Mouse (Mus musculus) small intestine, adult 2 months (tissue): ENCODE measurements around the gene Ccdc54. TPM values are rescaled to one million over a fixed set of nuclear protein-coding genes. Genes with fewer than 3 reads are reported as not detected.

ENCODE experiments used
- H3K27ac ChIP-seq: fragments of 200-500 bp; 2 replicates; pipeline ENCODE4 v1.5.1; 2012; ENCODE audit warnings: low read depth, low read length, control low read depth, inconsistent platforms; ENCODE audit not compliant: insufficient read depth
- H3K27me3 ChIP-seq: fragments of 200-500 bp; 2 replicates; pipeline ENCODE4 v1.6.1; 2012; ENCODE audit warnings: mild to moderate bottlenecking, moderate library complexity, low read length, inconsistent platforms; ENCODE audit not compliant: control insufficient read depth, insufficient read depth
- H3K36me3 ChIP-seq: fragments of 200-500 bp; 2 replicates; pipeline ENCODE4 v1.6.1; 2012; ENCODE audit warnings: mild to moderate bottlenecking, low read length, control low read depth, inconsistent platforms; ENCODE audit not compliant: control insufficient read depth, insufficient read depth
- H3K4me1 ChIP-seq: fragments of 200-500 bp; 2 replicates; pipeline ENCODE4 v1.6.1; 2012; ENCODE audit warnings: low read length, inconsistent platforms, mixed read lengths; ENCODE audit not compliant: control insufficient read depth, insufficient read depth, insufficient read length
- H3K4me3 ChIP-seq: fragments of 200-500 bp; 2 replicates; pipeline ENCODE4 v1.5.1; 2012; ENCODE audit warnings: low read depth, mild to moderate bottlenecking, control low read depth, inconsistent platforms, low read length, moderate library complexity
- CTCF ChIP-seq: fragments of 200-500 bp; IDR thresholded peaks from 2 replicates; pipeline ENCODE4 v1.5.1; 2012; ENCODE audit warnings: low read depth, mild to moderate bottlenecking, control low read depth, inconsistent platforms, low read length, moderate library complexity, mixed read lengths; ENCODE audit not compliant: insufficient replicate concordance, insufficient read length; ENCODE audit errors: extremely low read depth
- POLR2A ChIP-seq: fragments of 200-500 bp; IDR thresholded peaks from 2 replicates; pipeline ENCODE4 v1.6.1; 2012; ENCODE audit warnings: low read depth, mild to moderate bottlenecking, control low read depth, inconsistent platforms, low read length, moderate library complexity
- WGBS: fragments of 180-500 bp; shearing (Covaris S2); methylation state at CpG from one replicate; pipeline ENCODE4 v1.1.7; 2018; 5-methylcytosine and 5-hydroxymethylcytosine counted together
- polyA plus RNA-seq: library from polyadenylated mRNA; depleted of rRNA; stranded (reverse); fragments of >200 nt; gene quantifications from 2 replicates; pipeline ENCODE4 v1.2.3, GENCODE M21; 2012; rRNA removed

The Ccdc54 gene
- polyA plus RNA-seq, 1 experiment: not detected

- no peaks in the 10 kb centered on the region for H3K27me3 ChIP-seq
- H3K36me3 ChIP-seq: no peaks in the 10 kb centered on the region
- no peak overlapping the region for H3K4me3 ChIP-seq
- TF ChIP-seq CTCF (no peak), POLR2A (no peak)
- no peaks in the 10 kb centered on the region for H3K4me1 ChIP-seq
- no peak overlapping the region for H3K27ac ChIP-seq
- 82% methylated on average over 5 of the region's 5 CpGs for WGBS
Observed at GRCm38 (mm10) chr16:50550927-50551326, 40.0 kb downstream of the Ccdc54 start.

DNA sequence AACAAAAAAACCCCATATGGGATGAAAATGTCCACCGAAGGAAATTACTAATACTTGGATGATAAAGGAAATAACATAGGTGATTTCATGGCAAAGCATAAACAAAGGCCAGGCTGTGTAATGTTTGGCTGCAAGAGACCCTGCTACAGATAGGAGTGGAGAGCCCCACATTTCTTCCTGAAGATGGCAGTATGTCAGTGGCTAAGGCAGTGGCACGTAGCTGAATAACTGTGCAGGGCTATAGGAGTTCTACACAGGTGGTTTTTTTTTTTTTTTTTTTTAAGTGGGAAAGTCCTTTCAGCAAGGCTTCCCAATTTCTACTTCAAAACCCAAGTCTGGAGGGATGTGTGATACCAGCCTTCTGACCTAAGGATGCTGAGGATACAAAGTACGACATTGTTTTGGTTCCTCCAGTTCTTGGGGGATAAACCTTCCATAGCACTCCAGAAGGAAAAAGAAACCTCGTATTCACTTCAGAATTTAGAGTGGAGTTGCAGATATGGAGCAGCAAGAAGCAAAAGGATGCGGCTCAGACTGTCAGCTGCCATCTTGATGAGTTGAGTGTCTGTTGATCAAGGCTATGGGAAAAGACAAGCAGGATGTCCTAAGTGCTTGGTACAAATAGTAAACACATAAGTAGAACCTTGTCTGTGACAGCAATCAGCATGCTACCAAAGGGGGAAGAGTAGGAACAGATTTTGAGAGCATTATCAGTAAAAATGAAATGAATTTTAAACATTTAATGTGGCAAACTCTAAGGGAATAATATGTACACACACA lies 48.2 kb downstream of the Ccdc54 start:
- Histone ChIP-seq H3K36me3 (no peaks in the 10 kb centered on the region), H3K4me1 (no peaks in the 10 kb centered on the region), H3K4me3 (no peak overlapping the region), H3K27me3 (no peaks in the 10 kb centered on the region), H3K27ac (no peak overlapping the region)
- WGBS: 56% methylated on average over 5 of the region's 5 CpGs
- no peak for TF ChIP-seq CTCF
- TF ChIP-seq POLR2A: no peak

Other genes starting within 250 kb of the Ccdc54 start
- 0.67 and 1.7 TPM in 2 replicates for gene Bbx, start 158.8 kb downstream of the Ccdc54 start, polyA plus RNA-seq